Mouse (Mus musculus) stomach, postnatal 0 days (tissue): ENCODE data around the gene Scamp1.
"Not testable (repeated sequence)": the region's sequence is repeated elsewhere in the genome, so short reads cannot be mapped to it uniquely, and the experiment has no call there.

Source experiments
- CTCF ChIP-seq: IDR thresholded peaks from 2 replicates; pipeline ENCODE4 v1.5.1; 2016; ENCODE audit warnings: antibody characterized with exemption, low read depth, mild to moderate bottlenecking, moderate library complexity
- EP300 ChIP-seq: optimal IDR thresholded peaks from 2 replicates; pipeline ENCODE3; 2016; ENCODE audit warnings: antibody characterized with exemption

- TF ChIP-seq CTCF, EP300: not testable (repeated sequence)
Measured at GRCm38 (mm10) chr13:94312812-94313211, 27.2 kb upstream of the Scamp1 start.
